Mouse (Mus musculus) activated CD4-positive, CD25-positive, alpha-beta regulatory T cell, adult 9 weeks (primary cell): ENCODE results near the gene Klrc2. TPM values are rescaled to one million over a fixed set of nuclear protein-coding genes. Genes with fewer than 3 reads are reported as not detected.

Source experiments
- polyA plus RNA-seq: library from polyadenylated mRNA; unstranded; fragments of 100-300 nt; shearing (Covaris generic); gene quantifications from one replicate; pipeline ENCODE4 v1.2.1, GENCODE M21; 2017

Klrc2 gene
- 0.15 TPM for polyA plus RNA-seq

DNA sequence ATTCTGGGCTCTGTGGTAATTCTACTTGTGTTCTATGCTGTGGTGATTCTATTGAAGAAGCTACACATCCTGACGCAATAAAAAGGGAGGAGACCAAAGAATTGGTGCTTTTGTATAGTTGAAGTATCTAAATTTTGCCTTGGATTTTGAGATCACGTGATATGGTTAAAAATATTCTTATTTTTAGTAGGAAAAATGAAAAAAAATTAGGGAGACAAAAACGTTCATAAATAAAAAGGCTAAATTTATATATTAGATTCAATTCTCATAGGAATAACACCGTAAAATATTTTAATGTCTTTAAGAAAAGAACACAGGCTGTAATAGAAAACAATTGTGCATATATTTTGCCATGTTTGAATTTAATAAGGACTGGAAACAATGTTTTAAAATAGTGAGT, at the start of gene Klrc2:
Gene Klrc2, minus strand, starts transcription at position 101 of the 400 bp plus-strand sequence.

DNA sequence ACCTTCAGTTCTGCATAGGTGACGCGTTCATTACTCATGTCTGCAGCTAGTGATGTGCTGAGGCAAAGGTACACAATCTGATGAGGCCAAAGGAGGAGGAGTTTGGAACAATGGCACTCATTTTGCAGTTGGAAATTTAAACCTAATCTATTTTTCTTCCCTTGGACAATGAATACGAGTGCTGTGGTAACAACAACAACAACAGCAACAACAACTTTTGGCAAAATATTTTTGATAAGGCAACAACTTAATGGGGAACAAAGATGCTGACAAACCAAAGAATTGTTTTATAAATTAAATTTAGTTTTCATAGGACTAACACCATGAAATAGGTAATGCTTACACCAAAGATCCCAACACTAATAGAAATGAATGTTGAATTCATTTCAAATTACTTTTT, 18.4 kb upstream of the Klrc2 start, which contains the start of gene Klrc1:
Gene Klrc1, minus strand, starts transcription at position 101 of the 400 bp plus-strand sequence.

DNA sequence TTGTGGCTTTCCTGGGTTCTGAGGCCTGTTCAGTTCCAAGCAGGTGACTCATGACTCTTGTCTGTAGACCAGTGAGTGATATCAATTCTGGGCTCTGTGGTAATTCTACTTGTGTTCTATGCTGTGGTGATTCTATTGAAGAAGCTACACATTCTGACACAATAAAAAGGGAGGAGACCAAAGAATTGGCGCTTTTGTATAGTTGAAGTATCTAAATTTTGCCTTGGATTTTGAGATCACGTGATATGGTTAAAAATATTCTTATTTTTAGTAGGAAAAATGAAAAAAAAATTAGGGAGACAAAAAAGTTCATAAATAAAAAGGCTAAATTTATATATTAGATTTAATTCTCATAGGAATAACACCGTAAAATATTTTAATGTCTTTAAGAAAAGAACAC, 17.3 kb downstream of the Klrc2 start, which contains the start of gene Klrc3:
Gene Klrc3, minus strand, starts transcription at position 101 of the 400 bp plus-strand sequence.

DNA sequence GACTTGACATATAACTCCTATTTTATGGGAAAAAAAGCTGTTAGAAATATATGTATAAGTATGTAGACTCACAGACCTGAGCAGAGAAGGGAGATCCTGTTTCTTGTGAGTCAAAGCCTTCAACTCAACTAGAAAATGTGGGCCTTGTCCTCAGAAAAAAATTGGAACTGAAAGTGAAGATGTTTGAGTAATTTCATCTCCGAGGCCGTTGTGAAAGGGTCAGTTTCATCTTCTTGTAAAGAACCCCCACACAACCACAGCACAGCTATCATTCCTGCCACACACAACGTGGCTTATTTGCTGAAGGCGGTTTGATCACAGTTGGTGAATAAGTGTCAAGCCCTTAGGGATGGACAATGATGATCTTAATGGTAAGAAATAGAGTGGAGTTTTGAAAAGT, 36.8 kb downstream of the Klrc2 start, which contains the start of gene Klrk1:
Gene Klrk1, minus strand, starts transcription at position 130 of the 400 bp plus-strand sequence.

Other genes with a start within 250 kb of the Klrc2 start
- not detected for gene Clec1a, start 208.7 kb downstream of the Klrc2 start, polyA plus RNA-seq
- not detected for gene Olr1, start 153.5 kb downstream of the Klrc2 start, polyA plus RNA-seq
- not detected for gene Tmem52b, start 148.1 kb downstream of the Klrc2 start, polyA plus RNA-seq
- 29.6 TPM for gene Gabarapl1, start 127.5 kb downstream of the Klrc2 start, polyA plus RNA-seq
- gene Klre1, start 82.8 kb downstream of the Klrc2 start, polyA plus RNA-seq = not detected
- gene Klrd1, start 68.9 kb downstream of the Klrc2 start, polyA plus RNA-seq = 1.5 TPM
- 1.5 TPM for gene Klrk1, start 36.8 kb downstream of the Klrc2 start, polyA plus RNA-seq
- not detected for gene Klrc3, start 17.4 kb downstream of the Klrc2 start, polyA plus RNA-seq
- 1.8 TPM for gene Klrc1, start 18.3 kb upstream of the Klrc2 start, polyA plus RNA-seq
- gene Klri1, start 56.4 kb upstream of the Klrc2 start, polyA plus RNA-seq = not detected
- gene Klri2, start 79.8 kb upstream of the Klrc2 start, polyA plus RNA-seq = not detected
- not detected for gene Gm156, start 123.6 kb upstream of the Klrc2 start, polyA plus RNA-seq
- gene Gm17631, start 202.0 kb upstream of the Klrc2 start, polyA plus RNA-seq = not detected
- gene Klra17, start 216.0 kb upstream of the Klrc2 start, polyA plus RNA-seq = not detected